Mouse (Mus musculus) E14TG2a.4 (cell line): ENCODE measurements around the gene Shf.

ENCODE experiments used
- H3K27me3 ChIP-seq: 2 replicates; pipeline ENCODE4 v1.6.1; 2014; ENCODE audit warnings: low read length, control low read depth; ENCODE audit not compliant: insufficient read depth
- H3K36me3 ChIP-seq: 2 replicates; pipeline ENCODE4 v1.6.1; 2014; ENCODE audit warnings: low read length, control low read depth; ENCODE audit not compliant: insufficient read depth
- H3K4me1 ChIP-seq: replicated peaks from 2 replicates; pipeline ENCODE4 v1.6.1; 2014; ENCODE audit warnings: low read depth, low read length, control low read depth
- H3K4me3 ChIP-seq: replicated peaks from 2 replicates; pipeline ENCODE4 v1.5.1; 2014; ENCODE audit warnings: mild to moderate bottlenecking, low read length
- H3K9me3 ChIP-seq: 2 replicates; pipeline ENCODE4 v1.6.1; 2014; ENCODE audit warnings: low read length, control low read depth
- CTCF ChIP-seq: conservative IDR thresholded peaks from 2 replicates; pipeline ENCODE4 v1.5.1; 2014; ENCODE audit warnings: low read length
- NANOG ChIP-seq: IDR thresholded peaks from 2 replicates; pipeline ENCODE4 v1.6.1; 2014; ENCODE audit warnings: borderline replicate concordance, low read length, mixed read lengths
- POU5F1 ChIP-seq: IDR thresholded peaks from 2 replicates; pipeline ENCODE4 v1.6.1; 2014; ENCODE audit warnings: low read length, borderline replicate concordance

Gene Shf

DNA sequence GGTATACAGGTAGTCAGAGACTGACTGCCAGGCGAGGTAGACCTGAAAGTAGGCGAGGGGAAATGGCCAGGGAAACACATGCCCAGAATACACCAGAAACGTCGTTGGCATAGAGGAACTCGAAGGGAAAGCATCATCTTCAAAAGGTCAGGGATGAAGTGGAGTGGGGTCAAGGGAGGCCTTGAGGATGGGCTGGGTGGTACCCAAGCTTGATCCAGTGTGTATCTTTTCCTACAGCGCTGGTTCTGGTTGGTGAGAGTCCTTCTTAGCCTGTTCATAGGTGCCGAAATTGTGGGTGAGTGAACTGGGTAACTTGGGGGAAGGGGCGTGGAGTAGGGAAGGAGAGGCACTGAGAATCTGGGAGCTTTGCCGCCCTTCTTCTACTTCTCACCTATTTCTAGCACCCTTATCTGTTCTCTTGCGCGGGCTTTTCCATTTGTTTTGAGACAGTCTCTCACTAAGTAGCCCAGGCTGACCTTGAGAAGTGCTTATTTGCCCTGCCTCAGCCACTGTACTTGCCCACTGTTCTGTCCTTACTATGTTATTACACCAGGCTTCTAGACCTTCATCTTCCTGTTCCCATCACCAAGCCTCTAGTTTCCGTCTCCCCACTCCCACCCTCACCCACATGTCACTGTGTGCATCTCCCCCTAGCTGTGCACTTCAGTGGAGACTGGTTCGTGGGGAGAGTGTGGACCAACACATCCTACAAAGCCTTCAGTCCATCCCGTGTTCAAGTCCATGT is 68.9 kb downstream of the Shf start:
- H3K4me3 ChIP-seq = no peak overlapping the region
- H3K36me3 ChIP-seq = no peaks in the 10 kb centered on the region
- H3K27me3 ChIP-seq = peaks cover 91% of the 10 kb centered on the region
- H3K9me3 ChIP-seq = no peaks in the 10 kb centered on the region
- peaks cover 42% of the 10 kb centered on the region for H3K4me1 ChIP-seq
- TF ChIP-seq POU5F1 (no peak), NANOG (no peak), CTCF (no peak)
